Mouse (Mus musculus): ENCODE measurements at regions not wholly inside any gene's neighbourhood (a gene's known extent, or its start where the extent isn't known, plus 50 kb on each side); places are given as distances from the start of the nearest gene placed in this dataset.
"Not testable (repeated sequence)": the region's sequence is repeated elsewhere in the genome, so short reads cannot be mapped to it uniquely, and the experiment has no call there.

DNA sequence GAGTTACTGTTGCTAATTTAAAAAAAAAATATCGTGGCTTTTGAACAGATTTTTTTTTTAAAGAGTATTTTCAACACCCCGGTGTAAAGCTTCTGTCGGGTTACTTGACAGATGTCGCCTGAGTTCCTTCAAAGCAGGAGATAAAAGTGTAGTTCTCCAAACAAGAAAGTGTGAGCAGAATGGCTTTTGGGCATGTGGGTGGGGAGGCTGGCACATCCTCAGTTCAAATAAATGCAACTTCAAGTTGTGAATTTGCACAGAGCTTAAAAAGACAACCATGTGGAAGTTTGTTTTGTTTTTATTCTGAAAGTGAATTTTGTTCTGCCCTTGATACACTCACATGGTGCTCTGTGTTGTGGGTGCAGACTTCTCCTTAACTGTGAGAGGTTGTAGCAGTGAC, 612.9 kb downstream of the Anxa1 start:
- intact Hi-C loops (cut with DNase I), result no loop called here

DNA sequence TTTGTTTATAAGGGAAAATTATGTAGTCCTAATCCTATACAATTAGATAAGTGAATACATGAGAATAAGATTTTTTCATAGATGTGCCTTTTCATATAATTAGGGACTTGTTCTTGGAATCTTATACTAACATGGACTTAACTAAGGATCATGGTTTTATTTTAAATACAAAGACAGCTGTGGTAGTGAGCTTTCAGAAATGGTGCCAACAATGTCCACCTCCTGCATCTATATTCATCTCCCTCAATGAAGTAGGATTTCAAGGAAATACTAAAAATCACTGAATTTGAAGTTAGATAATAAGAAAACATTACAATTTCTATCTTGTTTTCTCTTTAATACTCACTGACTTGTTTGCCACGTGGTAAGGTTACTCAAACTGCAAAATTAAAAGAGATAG, 619.8 kb downstream of the Anxa1 start:
- intact Hi-C loops (cut with DNase I), result no loop called here
- DNase-seq, result no peak

More for the DNA sequence above, 612.9 kb downstream of the Anxa1 start:
- DNase-seq, result no peak

DNA sequence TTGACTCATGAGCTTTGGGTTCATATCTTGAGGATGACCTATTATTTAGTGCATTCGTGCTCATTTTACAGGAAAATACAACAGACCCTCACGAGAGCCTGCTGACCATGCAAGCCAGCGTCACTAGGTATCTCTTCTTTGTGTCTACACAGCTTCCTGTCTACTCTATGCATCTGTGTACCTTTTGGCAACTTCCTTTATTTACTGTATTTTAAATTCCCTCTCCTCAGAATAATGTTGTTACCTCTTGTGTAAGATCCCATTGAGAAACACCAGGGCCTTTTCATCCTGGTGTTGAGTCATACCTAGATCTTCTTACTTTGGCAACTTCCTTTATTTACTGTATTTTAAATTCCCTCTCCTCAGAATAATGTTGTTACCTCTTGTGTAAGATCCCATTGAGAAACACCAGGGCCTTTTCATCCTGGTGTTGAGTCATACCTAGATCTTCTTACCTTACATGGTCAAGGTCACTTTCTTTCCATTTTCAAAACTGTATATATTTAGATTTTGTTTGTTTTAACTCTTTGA, 639.1 kb upstream of the Rorb start:
- intact Hi-C loops (cut with DNase I); DNase-seq: not testable (repeated sequence)

DNA sequence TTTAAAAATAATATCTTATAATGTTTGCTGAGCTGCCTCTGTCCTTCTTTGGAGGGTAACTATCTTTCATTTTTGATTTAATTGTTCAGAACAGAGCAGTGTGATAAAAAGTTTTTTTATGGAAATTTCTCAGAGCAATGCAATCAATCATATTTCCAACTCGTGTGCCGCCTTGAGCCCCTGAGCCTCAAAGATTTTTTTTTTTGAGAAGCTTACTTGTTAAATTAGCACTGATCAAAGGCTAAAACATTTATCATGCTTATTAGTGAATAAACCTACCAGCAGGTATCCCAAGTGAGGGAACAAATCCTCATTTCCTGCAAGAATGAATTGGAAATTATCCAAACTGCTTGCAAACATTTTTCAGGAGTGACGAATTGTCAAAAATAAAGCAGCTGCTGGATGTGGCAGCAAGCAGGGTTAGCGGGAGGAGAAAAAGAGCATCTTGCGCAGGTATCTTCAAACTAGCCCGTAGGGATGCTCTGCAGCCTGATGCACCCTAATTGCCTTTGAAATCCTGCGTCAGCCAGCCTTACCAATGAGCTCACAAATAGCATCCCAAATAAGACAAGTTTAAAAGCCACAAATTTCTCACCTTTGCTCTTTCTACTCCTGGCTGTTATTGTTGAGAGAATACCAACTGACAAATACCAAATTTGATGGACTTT, 637.0 kb upstream of the Rorb start:
- intact Hi-C loops (cut with DNase I), result no loop called here
- no peak for DNase-seq

DNA sequence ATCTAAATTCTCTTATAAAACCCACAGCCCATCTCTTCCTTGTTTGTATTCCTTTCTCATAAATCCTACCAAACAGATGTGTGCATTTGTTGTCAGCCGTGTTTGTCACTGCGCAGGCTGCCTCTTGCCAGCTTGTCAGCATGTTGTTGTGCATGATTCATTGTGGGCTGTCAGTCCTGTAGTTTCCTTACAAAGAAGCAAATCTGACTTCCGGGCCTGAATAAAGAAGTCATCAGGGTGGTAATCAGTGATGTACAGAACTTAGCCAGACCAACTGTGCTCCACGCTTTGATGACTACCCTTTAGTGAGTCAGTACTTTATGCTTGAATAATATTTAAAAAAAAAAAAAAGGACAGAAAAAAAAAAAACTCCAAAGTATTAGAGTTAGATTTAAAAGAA, 608.9 kb upstream of the Rorb start:
- peak; percentile 2 for DNase-seq
- intact Hi-C loops (cut with DNase I), result no loop called here
